Mouse (Mus musculus): ENCODE measurements at regions not wholly inside any gene's neighbourhood (a gene's known extent, or its start where the extent isn't known, plus 50 kb on each side); places are given as distances from the start of the nearest gene placed in this dataset.

GRCm38 (mm10) chr11:112155339-112155955 is 626.6 kb upstream of the Sox9 start:
- DNase-seq (ENCODE audit: low spot score) = no peak
- no peaks in the 10 kb centered on the region for H3K36me3 ChIP-seq (ENCODE audit: control insufficient read depth, insufficient read depth, low read length)
- no peaks in the 10 kb centered on the region for H3K9me3 ChIP-seq (ENCODE audit: control insufficient read depth, low read length)
- ATAC-seq (ENCODE audit: low read depth) = no peak; the same call in 1 of the 2 replicates
- no peak overlapping the region for H3K4me3 ChIP-seq (ENCODE audit: low read depth, low read length)
- H3K4me2 ChIP-seq (ENCODE audit: low read depth, low read length) = peak overlapping the region; percentile 17; the same call in 1 of the 2 replicates
- H3K27me3 ChIP-seq (replicated peaks; ENCODE audit: control insufficient read depth, insufficient read depth, low read length) = no peaks in the 10 kb centered on the region
- WGBS = 29% methylated on average over 10 of the region's 10 CpGs
- H3K27ac ChIP-seq (replicated peaks; ENCODE audit: low read depth, low read length) = 0 out of 2 replicates have a peak overlapping the region, but pooled peaks have one; percentile 25
- H3K9ac ChIP-seq (ENCODE audit: low read depth, low read length) = no peak overlapping the region; the same call in 1 of the 2 replicates
- peaks cover 5% of the 10 kb centered on the region; the same call in 1 of the 2 replicates for H3K4me1 ChIP-seq (ENCODE audit: control insufficient read depth, insufficient read depth, low read length)

- Histone ChIP-seq H3K4me1 (ENCODE audit: control insufficient read depth, insufficient read depth, low read length) (no peaks in the 10 kb centered on the region), H3K27ac (replicated peaks; ENCODE audit: low read depth, low read length) (no peak overlapping the region), H3K27me3 (replicated peaks; ENCODE audit: control insufficient read depth, insufficient read depth, low read length) (no peaks in the 10 kb centered on the region), H3K4me3 (ENCODE audit: low read depth, low read length) (no peak overlapping the region), H3K4me2 (ENCODE audit: low read depth, low read length) (no peak overlapping the region), H3K9me3 (ENCODE audit: control insufficient read depth, low read length) (no peaks in the 10 kb centered on the region), H3K36me3 (ENCODE audit: control insufficient read depth, insufficient read depth, low read length) (no peaks in the 10 kb centered on the region), H3K9ac (ENCODE audit: low read depth, low read length) (no peak overlapping the region)
- no peak for DNase-seq (ENCODE audit: low spot score)
- 36% methylated on average over 7 of the region's 7 CpGs for WGBS
- no peak for ATAC-seq (ENCODE audit: low read depth)
These were observed 618.3 kb upstream of the Sox9 start for GRCm38 (mm10) chr11:112163681-112164265.

- ATAC-seq (ENCODE audit: low read depth) (no peak), DNase-seq (ENCODE audit: low spot score) (no peak)
- H3K27ac ChIP-seq (replicated peaks; ENCODE audit: low read depth, low read length) = no peak overlapping the region
- no peak overlapping the region for H3K4me3 ChIP-seq (ENCODE audit: low read depth, low read length)
- H3K9me3 ChIP-seq (ENCODE audit: control insufficient read depth, low read length) = no peaks in the 10 kb centered on the region
- H3K4me1 ChIP-seq (ENCODE audit: control insufficient read depth, insufficient read depth, low read length) = no peaks in the 10 kb centered on the region
- 0 out of 2 replicates have a peak, but pooled peaks cover 3% of the 10 kb centered on the region for H3K27me3 ChIP-seq (replicated peaks; ENCODE audit: control insufficient read depth, insufficient read depth, low read length)
- no peaks in the 10 kb centered on the region for H3K36me3 ChIP-seq (ENCODE audit: control insufficient read depth, insufficient read depth, low read length)
- H3K4me2 ChIP-seq (ENCODE audit: low read depth, low read length) = no peak overlapping the region
- 74% methylated on average over 10 of the region's 10 CpGs for WGBS
- H3K9ac ChIP-seq (ENCODE audit: low read depth, low read length) = no peak overlapping the region
These were observed 608.4 kb upstream of the Sox9 start for GRCm38 (mm10) chr11:112173585-112173984.

GRCm38 (mm10) chr11:112175302-112175701 is 606.7 kb upstream of the Sox9 start:
- WGBS = 92% methylated on average over 6 of the region's 6 CpGs
- no peaks in the 10 kb centered on the region for H3K9me3 ChIP-seq (ENCODE audit: control insufficient read depth, low read length)
- H3K4me2 ChIP-seq (ENCODE audit: low read depth, low read length) = no peak overlapping the region
- no peaks in the 10 kb centered on the region for H3K4me1 ChIP-seq (ENCODE audit: control insufficient read depth, insufficient read depth, low read length)
- no peak overlapping the region for H3K27ac ChIP-seq (replicated peaks; ENCODE audit: low read depth, low read length)
- no peaks in the 10 kb centered on the region for H3K36me3 ChIP-seq (ENCODE audit: control insufficient read depth, insufficient read depth, low read length)
- no peak overlapping the region for H3K4me3 ChIP-seq (ENCODE audit: low read depth, low read length)
- no peak for DNase-seq (ENCODE audit: low spot score)
- no peak overlapping the region for H3K9ac ChIP-seq (ENCODE audit: low read depth, low read length)
- no peak for ATAC-seq (ENCODE audit: low read depth)
- H3K27me3 ChIP-seq (replicated peaks; ENCODE audit: control insufficient read depth, insufficient read depth, low read length) = 0 out of 2 replicates have a peak, but pooled peaks cover 3% of the 10 kb centered on the region

DNA sequence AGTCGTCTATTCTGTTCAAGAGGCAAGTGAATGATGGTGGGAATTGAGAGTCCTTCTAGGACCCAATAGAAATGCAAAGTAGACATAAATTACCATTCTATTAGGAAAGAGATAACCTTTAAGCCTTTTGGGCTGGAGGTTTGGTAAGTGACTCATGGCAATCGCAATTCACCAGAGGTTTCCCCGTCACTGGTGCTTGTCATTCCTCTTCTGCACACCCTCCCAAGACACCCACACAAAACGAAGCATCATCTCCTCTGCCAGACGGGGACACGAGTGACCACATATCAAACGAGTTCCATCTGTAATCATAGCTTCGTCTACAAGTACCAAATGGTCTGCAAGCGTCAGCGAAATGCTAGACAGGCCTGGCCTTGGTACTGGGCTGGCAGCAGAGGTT is 601.4 kb upstream of the Sox9 start:
- Histone ChIP-seq H3K36me3 (ENCODE audit: control insufficient read depth, insufficient read depth, low read length) (no peaks in the 10 kb centered on the region), H3K9me3 (ENCODE audit: control insufficient read depth, low read length) (no peaks in the 10 kb centered on the region), H3K27me3 (replicated peaks; ENCODE audit: control insufficient read depth, insufficient read depth, low read length) (no peaks in the 10 kb centered on the region), H3K27ac (replicated peaks; ENCODE audit: low read depth, low read length) (no peak overlapping the region), H3K4me2 (ENCODE audit: low read depth, low read length) (no peak overlapping the region), H3K4me3 (ENCODE audit: low read depth, low read length) (no peak overlapping the region), H3K9ac (ENCODE audit: low read depth, low read length) (no peak overlapping the region), H3K4me1 (ENCODE audit: control insufficient read depth, insufficient read depth, low read length) (no peaks in the 10 kb centered on the region)
- WGBS = 83% methylated on average over 10 of the region's 10 CpGs
- no peak for ATAC-seq (ENCODE audit: low read depth)
- DNase-seq (ENCODE audit: low spot score) = no peak

GRCm38 (mm10) chr11:112197620-112198268 is 584.3 kb upstream of the Sox9 start:
- no peak for ATAC-seq (ENCODE audit: low read depth)

DNA sequence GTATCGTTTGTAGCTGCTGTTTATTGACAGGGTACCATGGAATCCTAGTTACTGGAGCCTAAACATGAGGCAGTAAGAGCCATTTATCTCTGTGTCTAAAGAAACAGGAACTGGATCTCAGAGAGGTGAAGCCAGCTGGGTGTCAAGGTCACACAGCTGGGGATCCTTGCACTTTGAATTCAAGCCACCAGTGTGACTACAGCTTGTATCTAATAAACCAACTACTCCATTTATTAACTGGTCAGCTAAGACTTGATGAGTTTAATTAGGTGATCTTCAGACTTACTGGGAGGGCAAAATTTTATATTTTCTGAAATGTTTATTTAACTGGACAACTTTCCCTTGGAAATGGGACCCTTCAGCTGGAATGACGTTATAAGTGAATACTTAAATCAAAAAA is 577.5 kb upstream of the Sox9 start:
- no peak overlapping the region for H3K4me2 ChIP-seq (ENCODE audit: low read depth, low read length)
- peaks cover 3% of the 10 kb centered on the region; the same call in 1 of the 2 replicates for H3K4me1 ChIP-seq (ENCODE audit: control insufficient read depth, insufficient read depth, low read length)
- no peak overlapping the region for H3K4me3 ChIP-seq (ENCODE audit: low read depth, low read length)
- H3K27ac ChIP-seq (replicated peaks; ENCODE audit: low read depth, low read length) = no peak overlapping the region
- no peak for ATAC-seq (ENCODE audit: low read depth)
- H3K9ac ChIP-seq (ENCODE audit: low read depth, low read length) = no peak overlapping the region
- 62% methylated on average over 2 of the region's 2 CpGs for WGBS
- 0 out of 2 replicates have a peak, but pooled peaks cover 4% of the 10 kb centered on the region for H3K27me3 ChIP-seq (replicated peaks; ENCODE audit: control insufficient read depth, insufficient read depth, low read length)
- H3K36me3 ChIP-seq (ENCODE audit: control insufficient read depth, insufficient read depth, low read length) = no peaks in the 10 kb centered on the region
- no peak for DNase-seq (ENCODE audit: low spot score)
- no peaks in the 10 kb centered on the region for H3K9me3 ChIP-seq (ENCODE audit: control insufficient read depth, low read length)

More at GRCm38 (mm10) chr11:112197620-112198268, 584.3 kb upstream of the Sox9 start:
- Histone ChIP-seq H3K9me3 (ENCODE audit: control insufficient read depth, low read length) (no peaks in the 10 kb centered on the region), H3K27me3 (replicated peaks; ENCODE audit: control insufficient read depth, insufficient read depth, low read length) (peaks cover 12% of the 10 kb centered on the region), H3K27ac (replicated peaks; ENCODE audit: low read depth, low read length) (no peak overlapping the region), H3K4me1 (ENCODE audit: control insufficient read depth, insufficient read depth, low read length) (no peaks in the 10 kb centered on the region), H3K9ac (ENCODE audit: low read depth, low read length) (no peak overlapping the region), H3K4me2 (ENCODE audit: low read depth, low read length) (no peak overlapping the region), H3K4me3 (ENCODE audit: low read depth, low read length) (no peak overlapping the region), H3K36me3 (ENCODE audit: control insufficient read depth, insufficient read depth, low read length) (no peaks in the 10 kb centered on the region)
- WGBS = 21% methylated on average over 18 of the region's 18 CpGs
- DNase-seq (ENCODE audit: low spot score) = peak; percentile 26

- Histone ChIP-seq H3K36me3 (ENCODE audit: control insufficient read depth, insufficient read depth, low read length) (no peaks in the 10 kb centered on the region), H3K4me3 (ENCODE audit: low read depth, low read length) (no peak overlapping the region), H3K9ac (ENCODE audit: low read depth, low read length) (no peak overlapping the region), H3K4me2 (ENCODE audit: low read depth, low read length) (no peak overlapping the region), H3K27me3 (replicated peaks; ENCODE audit: control insufficient read depth, insufficient read depth, low read length) (no peaks in the 10 kb centered on the region), H3K27ac (replicated peaks; ENCODE audit: low read depth, low read length) (no peak overlapping the region), H3K4me1 (ENCODE audit: control insufficient read depth, insufficient read depth, low read length) (peaks cover 3% of the 10 kb centered on the region; the same call in 1 of the 2 replicates), H3K9me3 (ENCODE audit: control insufficient read depth, low read length) (no peaks in the 10 kb centered on the region)
- DNase-seq (ENCODE audit: low spot score) (peak; percentile 69), ATAC-seq (ENCODE audit: low read depth) (no peak)
- 34% methylated on average over 4 of the region's 4 CpGs for WGBS
These were observed 572.6 kb upstream of the Sox9 start for GRCm38 (mm10) chr11:112209414-112209813.
